Mouse (Mus musculus) bone marrow, adult 2 months (tissue): ENCODE measurements around the gene Sh2d6.

Experiments
- CTCF ChIP-seq: fragments of 200-500 bp; IDR thresholded peaks from 2 replicates; pipeline ENCODE4 v1.5.1; 2011; ENCODE audit warnings: low read length, control low read depth; ENCODE audit not compliant: control insufficient read depth, insufficient read depth
- POLR2A ChIP-seq: fragments of 200-500 bp; IDR thresholded peaks from 2 replicates; pipeline ENCODE4 v1.6.1; 2011; ENCODE audit warnings: low read depth, mild to moderate bottlenecking, control low read depth, low read length, borderline replicate concordance; ENCODE audit not compliant: control insufficient read depth

GRCm38 (mm10) chr6:72508596-72508995, 12.9 kb downstream of the Sh2d6 start:
- TF ChIP-seq CTCF (no peak), POLR2A (no peak)
